Mouse (Mus musculus): ENCODE data around the gene Cacna1s. TPM values are rescaled to one million over a fixed set of nuclear protein-coding genes. Genes with fewer than 3 reads are reported as not detected.

The Cacna1s gene
- polyA plus RNA-seq, 1 experiment from 2014 or later, result 0.29 TPM

DNA sequence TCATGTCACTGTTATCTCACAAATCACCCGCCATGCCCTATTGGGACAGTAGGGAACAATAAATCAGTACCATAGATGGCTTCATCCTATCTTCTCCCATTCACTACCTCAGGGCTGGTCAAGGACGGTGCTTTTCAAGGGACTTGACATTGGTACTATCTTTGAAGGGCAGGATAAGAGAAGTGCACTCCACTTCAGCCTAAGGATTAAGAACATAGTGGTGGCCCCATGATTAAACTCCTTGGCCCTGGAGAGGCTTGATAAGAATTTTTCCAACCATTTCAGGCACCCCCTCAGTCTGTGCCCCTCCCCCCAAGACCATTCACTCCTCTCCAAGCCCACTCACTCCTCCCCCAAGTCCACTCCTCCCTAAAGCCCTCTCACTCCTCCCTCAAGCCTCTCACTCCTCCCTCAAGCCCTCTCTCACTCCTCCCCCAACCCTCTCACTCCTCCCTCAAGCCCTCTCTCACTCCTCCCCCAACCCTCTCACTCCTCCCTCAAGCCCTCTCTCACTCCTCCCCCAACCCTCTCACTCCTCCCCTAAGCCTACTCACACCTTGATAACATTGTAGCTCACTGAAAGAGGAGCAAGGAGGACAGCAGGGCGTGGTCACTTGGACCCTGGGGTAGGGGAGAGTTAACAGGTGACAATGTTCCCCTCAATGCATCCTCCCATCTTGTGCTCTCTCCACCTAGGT lies 33.6 kb downstream of the Cacna1s start:
- Histone ChIP-seq H3K4me2 (no peak overlapping the region), H3K9ac (no peak overlapping the region), H3K4me1 (replicated peaks) (peaks cover 13% of the 10 kb centered on the region), H3K36me3 (no peaks in the 10 kb centered on the region), H3K27ac (no peak overlapping the region), H3K4me3 (no peak overlapping the region), H3K27me3 (peaks cover 26% of the 10 kb centered on the region), H3K9me3 (replicated peaks) (no peaks in the 10 kb centered on the region)
- WGBS, result 52% methylated on average over 3 of the region's 3 CpGs
- no peak for ATAC-seq (replicated peaks; ENCODE audit: insufficient number of reproducible peaks, insufficient read depth, low FRiP score, low read depth)

DNA sequence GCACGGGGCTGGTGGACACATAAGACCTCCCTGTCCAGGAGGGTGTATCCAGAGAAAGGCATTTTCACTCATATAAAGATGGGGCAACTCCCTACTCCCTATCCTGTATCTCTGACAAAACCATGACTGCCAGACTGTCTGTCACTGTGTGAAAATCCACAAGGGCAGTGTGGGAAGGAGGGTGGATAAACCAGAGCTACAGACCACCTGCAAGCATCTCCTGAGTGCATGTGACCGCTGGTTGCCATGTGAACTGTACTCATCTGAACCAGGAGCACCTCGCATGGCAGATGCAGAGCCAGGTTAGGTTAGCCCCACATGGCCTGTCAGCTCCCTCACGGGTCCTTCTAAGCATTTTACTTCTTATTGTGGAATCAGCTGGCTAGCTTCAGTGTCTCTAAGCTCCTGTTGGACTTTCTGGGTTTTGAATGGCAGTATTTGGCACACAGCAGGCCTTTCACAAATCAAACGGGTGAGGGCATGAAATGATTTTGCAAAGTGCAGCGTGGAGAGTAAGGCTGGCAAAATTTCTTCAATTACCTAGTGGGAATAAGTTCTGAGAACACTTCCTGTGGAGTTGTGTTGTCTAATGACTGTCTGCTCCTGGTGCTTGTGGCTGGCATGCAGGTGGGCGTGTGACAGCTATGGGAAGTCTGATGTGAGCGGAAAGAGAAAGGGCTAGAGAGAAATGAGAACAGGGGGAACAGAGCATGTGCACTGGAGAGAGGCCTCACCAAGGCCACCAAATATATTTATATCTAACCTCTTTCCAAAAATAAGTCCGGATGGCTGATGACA lies 37.0 kb downstream of the Cacna1s start:
- no peak for ATAC-seq (replicated peaks; ENCODE audit: insufficient number of reproducible peaks, insufficient read depth, low FRiP score, low read depth)
- Histone ChIP-seq H3K4me3 (no peak overlapping the region), H3K36me3 (no peaks in the 10 kb centered on the region), H3K27ac (no peak overlapping the region), H3K9me3 (replicated peaks) (no peaks in the 10 kb centered on the region), H3K4me1 (replicated peaks) (peaks cover 13% of the 10 kb centered on the region), H3K9ac (no peak overlapping the region), H3K27me3 (peaks cover 25% of the 10 kb centered on the region), H3K4me2 (no peak overlapping the region)
- WGBS, result 70% methylated on average over 9 of the region's 9 CpGs

- peaks cover 7% of the 10 kb centered on the region; the same call in 1 of the 2 replicates for H3K27me3 ChIP-seq
- no peaks in the 10 kb centered on the region for H3K9me3 ChIP-seq (replicated peaks)
- no peak overlapping the region for H3K27ac ChIP-seq
- no peak overlapping the region for H3K9ac ChIP-seq
- H3K4me1 ChIP-seq (replicated peaks), result peaks cover 8% of the 10 kb centered on the region
- H3K4me3 ChIP-seq, result no peak overlapping the region
- no peaks in the 10 kb centered on the region for H3K36me3 ChIP-seq
- no peak overlapping the region for H3K4me2 ChIP-seq
- no peak for ATAC-seq (replicated peaks; ENCODE audit: insufficient number of reproducible peaks, insufficient read depth, low FRiP score, low read depth)
- WGBS, result 66% methylated on average over 3 of the region's 3 CpGs
Measured at GRCm38 (mm10) chr1:136093726-136094125, 41.2 kb downstream of the Cacna1s start.

- no peak overlapping the region for H3K4me2 ChIP-seq
- H3K9me3 ChIP-seq (replicated peaks), result no peaks in the 10 kb centered on the region
- no peak for ATAC-seq (replicated peaks; ENCODE audit: insufficient number of reproducible peaks, insufficient read depth, low FRiP score, low read depth)
- H3K27ac ChIP-seq, result no peak overlapping the region
- peaks cover 5% of the 10 kb centered on the region; the same call in 1 of the 2 replicates for H3K27me3 ChIP-seq
- H3K9ac ChIP-seq, result no peak overlapping the region
- peaks cover 4% of the 10 kb centered on the region; the same call in 1 of the 2 replicates for H3K4me1 ChIP-seq (replicated peaks)
- no peak overlapping the region for H3K4me3 ChIP-seq
- no peaks in the 10 kb centered on the region for H3K36me3 ChIP-seq
- 68% methylated on average over 5 of the region's 5 CpGs for WGBS
Measured at GRCm38 (mm10) chr1:136094807-136095206, 42.3 kb downstream of the Cacna1s start.

DNA sequence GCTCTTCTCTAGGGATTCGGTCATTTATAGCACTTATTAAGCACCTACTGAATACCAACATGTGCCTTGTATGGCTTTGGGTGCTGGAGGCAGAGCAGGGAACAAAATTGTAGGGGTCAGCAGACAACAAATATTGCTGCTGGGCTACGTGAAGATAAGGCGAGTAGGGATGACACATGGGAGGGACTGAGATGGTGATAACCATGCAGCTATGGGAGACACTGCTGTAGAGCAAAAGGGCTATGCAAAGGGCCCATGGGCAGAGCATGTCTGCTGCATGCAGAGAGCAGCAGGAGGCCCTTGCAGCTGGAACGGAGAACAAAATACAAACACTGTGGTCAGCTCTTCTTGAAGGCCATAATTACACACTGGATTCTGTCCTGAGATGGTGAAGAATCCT lies 49.5 kb downstream of the Cacna1s start:
- no peak overlapping the region for H3K27ac ChIP-seq
- ATAC-seq (replicated peaks; ENCODE audit: insufficient number of reproducible peaks, insufficient read depth, low FRiP score, low read depth), result no peak
- 70% methylated on average over 4 of the region's 4 CpGs for whole genome bisulfite sequencing

GRCm38 (mm10) chr1:136102551-136102950 lies 50.0 kb downstream of the Cacna1s start:
- ATAC-seq (replicated peaks; ENCODE audit: insufficient number of reproducible peaks, insufficient read depth, low FRiP score, low read depth), result no peak; the same call in 1 of the 2 replicates
- WGBS, result 53% methylated on average over 3 of the region's 3 CpGs
- peaks cover 26% of the 10 kb centered on the region for H3K4me1 ChIP-seq (replicated peaks)
- no peaks in the 10 kb centered on the region for H3K9me3 ChIP-seq (replicated peaks)
- no peaks in the 10 kb centered on the region for H3K36me3 ChIP-seq
- H3K9ac ChIP-seq, result no peak overlapping the region
- no peak overlapping the region for H3K4me2 ChIP-seq
- H3K4me3 ChIP-seq, result no peak overlapping the region
- no peak overlapping the region for H3K27ac ChIP-seq
- H3K27me3 ChIP-seq, result 0 out of 2 replicates have a peak, but pooled peaks cover 2% of the 10 kb centered on the region

More for the DNA sequence above, 49.5 kb downstream of the Cacna1s start:
- Histone ChIP-seq H3K4me2 (no peak overlapping the region), H3K9me3 (replicated peaks) (no peaks in the 10 kb centered on the region), H3K36me3 (no peaks in the 10 kb centered on the region), H3K9ac (no peak overlapping the region), H3K4me1 (replicated peaks) (peaks cover 26% of the 10 kb centered on the region), H3K4me3 (no peak overlapping the region), H3K27me3 (0 out of 2 replicates have a peak, but pooled peaks cover 2% of the 10 kb centered on the region)

DNA sequence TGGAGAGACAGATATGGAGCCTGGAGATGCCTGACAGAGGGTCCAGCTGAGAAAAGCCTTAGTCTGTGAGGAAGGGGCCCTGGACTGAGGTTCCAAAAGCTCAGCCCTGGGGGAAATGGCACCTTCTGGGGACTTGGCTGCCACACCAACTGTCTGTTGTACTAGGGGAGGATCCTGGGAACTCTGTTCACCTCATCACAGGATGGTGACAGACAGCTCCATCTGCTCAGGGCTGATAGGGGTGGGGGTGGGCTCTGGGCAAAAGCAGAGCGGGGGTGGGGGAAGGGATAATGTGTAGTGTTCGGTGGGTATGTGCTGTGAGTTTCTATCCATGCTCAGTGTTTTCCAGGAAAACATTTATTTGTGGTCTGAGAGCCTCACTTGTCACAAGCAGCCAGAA lies 50.4 kb downstream of the Cacna1s start:
- H3K4me2 ChIP-seq, result no peak overlapping the region
- no peak overlapping the region for H3K4me3 ChIP-seq
- no peaks in the 10 kb centered on the region for H3K9me3 ChIP-seq (replicated peaks)
- no peaks in the 10 kb centered on the region for H3K36me3 ChIP-seq
- no peak overlapping the region for H3K9ac ChIP-seq
- no peak overlapping the region for H3K27ac ChIP-seq
- 0 out of 2 replicates have a peak, but pooled peaks cover 2% of the 10 kb centered on the region for H3K27me3 ChIP-seq
- ATAC-seq (replicated peaks; ENCODE audit: insufficient number of reproducible peaks, insufficient read depth, low FRiP score, low read depth), result no peak; the same call in 1 of the 2 replicates
- H3K4me1 ChIP-seq (replicated peaks), result peaks cover 26% of the 10 kb centered on the region
- 42% methylated on average over 2 of the region's 2 CpGs for WGBS

DNA sequence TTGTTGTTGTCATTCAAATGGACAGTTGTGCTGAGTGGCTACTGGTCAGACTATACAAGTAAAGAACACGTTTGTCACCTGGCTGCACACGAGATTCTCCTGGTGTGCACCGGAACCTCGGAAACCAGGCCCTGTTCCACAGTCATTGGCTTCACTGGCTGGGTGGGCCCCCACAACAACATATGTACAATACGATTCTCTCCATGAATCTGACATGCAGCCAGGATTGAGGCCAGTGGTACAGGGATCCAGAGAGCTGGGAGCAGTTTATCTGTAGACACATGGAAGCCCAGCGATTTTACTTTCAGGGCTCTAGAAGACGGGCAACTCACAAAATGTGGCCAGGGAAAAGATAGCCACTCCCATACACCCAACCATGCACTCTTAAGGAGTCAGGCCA lies 51.1 kb downstream of the Cacna1s start:
- 83% methylated on average over 7 of the region's 7 CpGs for WGBS
- no peak overlapping the region for H3K9ac ChIP-seq
- no peak overlapping the region for H3K4me2 ChIP-seq
- H3K27ac ChIP-seq, result no peak overlapping the region
- no peak for ATAC-seq (replicated peaks; ENCODE audit: insufficient number of reproducible peaks, insufficient read depth, low FRiP score, low read depth)
- H3K4me3 ChIP-seq, result no peak overlapping the region
- H3K27me3 ChIP-seq, result 0 out of 2 replicates have a peak, but pooled peaks cover 2% of the 10 kb centered on the region
- H3K4me1 ChIP-seq (replicated peaks), result peaks cover 26% of the 10 kb centered on the region
- H3K9me3 ChIP-seq (replicated peaks), result no peaks in the 10 kb centered on the region
- no peaks in the 10 kb centered on the region for H3K36me3 ChIP-seq

DNA sequence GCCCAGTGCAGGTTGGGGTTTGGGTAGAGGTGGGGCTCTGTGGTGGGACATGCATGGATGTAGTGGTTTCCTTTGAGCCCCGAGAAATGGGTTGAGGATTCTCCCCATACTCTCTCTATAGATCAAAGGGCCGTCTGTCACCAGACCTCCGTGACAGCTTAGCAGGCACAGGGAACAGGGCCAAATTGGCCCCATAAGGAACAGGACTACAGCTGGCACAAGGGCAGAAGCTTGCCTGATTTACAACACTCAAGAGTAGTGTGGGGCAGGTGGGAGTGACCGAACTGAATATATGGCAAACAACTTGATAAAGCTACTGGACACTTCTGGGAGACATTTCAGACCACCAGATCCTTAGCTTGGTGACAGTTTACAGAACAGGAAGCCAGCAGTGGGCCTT lies 52.2 kb downstream of the Cacna1s start:
- Histone ChIP-seq H3K4me2 (no peak overlapping the region), H3K27ac (no peak overlapping the region), H3K27me3 (0 out of 2 replicates have a peak, but pooled peaks cover 2% of the 10 kb centered on the region), H3K36me3 (no peaks in the 10 kb centered on the region), H3K4me1 (replicated peaks) (peaks cover 26% of the 10 kb centered on the region), H3K9me3 (replicated peaks) (no peaks in the 10 kb centered on the region), H3K9ac (no peak overlapping the region), H3K4me3 (no peak overlapping the region)
- ATAC-seq (replicated peaks; ENCODE audit: insufficient number of reproducible peaks, insufficient read depth, low FRiP score, low read depth), result no peak
- WGBS, result 24% methylated on average over 4 of the region's 4 CpGs

DNA sequence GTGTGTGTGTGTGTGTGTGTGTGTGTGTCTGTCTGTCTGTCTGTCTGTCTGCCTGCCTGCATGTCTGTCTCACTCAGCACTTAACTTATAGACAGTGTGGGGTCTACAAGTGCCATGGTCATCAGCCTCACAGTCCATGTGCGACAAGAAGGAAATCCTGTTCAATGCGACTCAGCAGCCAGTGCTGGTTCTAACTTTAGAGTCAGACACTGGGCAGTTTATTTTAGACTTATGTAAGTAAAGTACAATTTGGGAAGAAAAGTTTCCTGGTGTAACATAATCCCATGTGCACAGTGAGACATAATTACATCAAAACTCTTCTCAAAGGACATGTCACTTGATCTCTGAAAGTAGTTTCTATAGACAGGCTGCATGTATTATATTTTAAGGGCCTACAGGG lies 56.9 kb downstream of the Cacna1s start:
- Histone ChIP-seq H3K27ac (no peak overlapping the region), H3K4me2 (no peak overlapping the region), H3K27me3 (0 out of 2 replicates have a peak, but pooled peaks cover 2% of the 10 kb centered on the region), H3K36me3 (no peaks in the 10 kb centered on the region), H3K4me1 (replicated peaks) (peaks cover 11% of the 10 kb centered on the region), H3K9ac (no peak overlapping the region), H3K9me3 (replicated peaks) (no peaks in the 10 kb centered on the region), H3K4me3 (no peak overlapping the region)
- 43% methylated on average over 2 of the region's 2 CpGs for WGBS
- ATAC-seq (replicated peaks; ENCODE audit: insufficient number of reproducible peaks, insufficient read depth, low FRiP score, low read depth), result no peak

DNA sequence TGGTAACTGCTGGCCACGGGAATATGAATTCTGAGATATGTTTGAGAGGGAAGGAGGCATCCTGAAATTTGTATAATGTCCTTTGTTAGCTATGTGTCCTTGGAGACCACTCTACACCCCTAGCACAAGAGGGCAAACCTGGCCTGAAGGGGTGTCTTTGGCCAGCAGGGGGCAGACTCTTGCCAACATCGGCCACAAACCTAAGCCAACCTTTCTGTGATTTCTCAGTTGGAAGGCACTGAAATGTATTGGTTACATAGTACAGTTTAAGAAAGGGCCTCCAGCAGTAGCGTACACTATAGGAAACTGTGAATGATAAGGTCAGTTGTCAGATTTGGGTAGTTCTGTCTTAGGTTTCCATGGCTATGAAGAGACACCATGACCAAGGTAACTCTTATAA lies 63.6 kb downstream of the Cacna1s start:
- Histone ChIP-seq H3K27ac (no peak overlapping the region), H3K9ac (no peak overlapping the region), H3K36me3 (no peaks in the 10 kb centered on the region), H3K4me3 (no peak overlapping the region), H3K4me2 (no peak overlapping the region), H3K9me3 (replicated peaks) (no peaks in the 10 kb centered on the region), H3K4me1 (replicated peaks) (no peaks in the 10 kb centered on the region), H3K27me3 (0 out of 2 replicates have a peak, but pooled peaks cover 6% of the 10 kb centered on the region)
- ATAC-seq (replicated peaks; ENCODE audit: insufficient number of reproducible peaks, insufficient read depth, low FRiP score, low read depth), result no peak
- WGBS, result 20% methylated on average over 3 of the region's 3 CpGs
